Mouse (Mus musculus): ENCODE data around the gene Gm28038. TPM values are rescaled to one million over a fixed set of nuclear protein-coding genes. Genes with fewer than 3 reads are reported as not detected.
A peak's percentile ranks its signal among the peaks of the same experiment; 100 is the strongest.

Gm28038 gene
- not detected in 2 replicates for polyA plus RNA-seq (2015; fragmentation: Nextera tagmentation; extraction: Ambion mirVana)

GRCm38 (mm10) chr2:30280743-30281142 lies at the start of gene Gm28038:
Gene Gm28038 (plus strand): TSS chr2:30281043.
- Histone ChIP-seq H3K27me3 (replicated peaks) (no peaks in the 10 kb centered on the region), H3K36me3 (no peaks in the 10 kb centered on the region), H3K4me1 (peaks cover 11% of the 10 kb centered on the region), H3K4me2 (no peak within 1 kb of the TSS), H3K27ac (no peak within 1 kb of the TSS), H3K9ac (no peak within 1 kb of the TSS), H3K9me3 (no peaks in the 10 kb centered on the region), H3K4me3 (replicated peaks) (no peak within 1 kb of the TSS)
- ATAC-seq (ENCODE audit: insufficient read depth, low FRiP score, low read depth) = no peak
- 88% methylated on average over 11 of the region's 11 CpGs for WGBS

- H3K27me3 ChIP-seq (replicated peaks) = no peaks in the 10 kb centered on the region
- 0 out of 2 replicates have a peak, but pooled peaks cover 4% of the 10 kb centered on the region for H3K9me3 ChIP-seq
- no peak overlapping the region for H3K4me3 ChIP-seq (replicated peaks)
- ATAC-seq (ENCODE audit: insufficient read depth, low FRiP score, low read depth) = no peak
- peaks cover 23% of the 10 kb centered on the region for H3K4me1 ChIP-seq
- H3K27ac ChIP-seq = no peak overlapping the region
- H3K36me3 ChIP-seq = peaks cover 7% of the 10 kb centered on the region
- WGBS = 81% methylated on average over 5 of the region's 5 CpGs
- no peak overlapping the region for H3K9ac ChIP-seq
- no peak overlapping the region for H3K4me2 ChIP-seq
Observed at GRCm38 (mm10) chr2:30235593-30235992, 45.2 kb upstream of the Gm28038 start.

GRCm38 (mm10) chr2:30236426-30237198 lies 44.2 kb upstream of the Gm28038 start:
- peak overlapping the region; percentile 88 for H3K4me3 ChIP-seq (replicated peaks)
- no peaks in the 10 kb centered on the region for H3K9me3 ChIP-seq
- H3K36me3 ChIP-seq = peaks cover 18% of the 10 kb centered on the region
- no peak for ATAC-seq (ENCODE audit: insufficient read depth, low FRiP score, low read depth)
- H3K4me1 ChIP-seq = peaks cover 23% of the 10 kb centered on the region
- peak overlapping the region; percentile 66 for H3K9ac ChIP-seq
- peak overlapping the region; percentile 82 for H3K27ac ChIP-seq
- 2% methylated on average over 18 of the region's 18 CpGs for WGBS
- H3K27me3 ChIP-seq (replicated peaks) = no peaks in the 10 kb centered on the region
- peak overlapping the region; percentile 84 for H3K4me2 ChIP-seq

- Histone ChIP-seq H3K9me3 (no peaks in the 10 kb centered on the region), H3K4me3 (replicated peaks) (peak within 1 kb of the TSS; percentile 88), H3K4me2 (peak within 1 kb of the TSS; percentile 84), H3K9ac (peak within 1 kb of the TSS; percentile 72), H3K27me3 (replicated peaks) (no peaks in the 10 kb centered on the region), H3K27ac (peak within 1 kb of the TSS; percentile 93), H3K36me3 (peaks cover 19% of the 10 kb centered on the region), H3K4me1 (peaks cover 23% of the 10 kb centered on the region)
- WGBS = under 1% methylated on average over 61 of the region's 67 CpGs
- ATAC-seq (ENCODE audit: insufficient read depth, low FRiP score, low read depth) = peak; percentile 96
Observed at GRCm38 (mm10) chr2:30237199-30237880, 43.5 kb upstream of the Gm28038 start, which contains the start of gene Lrrc8a. Gene Lrrc8a (plus strand): TSS chr2:30237715.

- peak overlapping the region; percentile 88 for H3K4me3 ChIP-seq (replicated peaks)
- H3K9ac ChIP-seq = peak overlapping the region; percentile 72
- ATAC-seq (ENCODE audit: insufficient read depth, low FRiP score, low read depth) = peak; percentile 84
- peaks cover 19% of the 10 kb centered on the region for H3K36me3 ChIP-seq
- no peaks in the 10 kb centered on the region for H3K27me3 ChIP-seq (replicated peaks)
- peak overlapping the region; percentile 93 for H3K27ac ChIP-seq
- peak overlapping the region; percentile 71 for H3K4me2 ChIP-seq
- H3K4me1 ChIP-seq = peaks cover 23% of the 10 kb centered on the region
- 0% methylated on average over 27 of the region's 42 CpGs for WGBS
- H3K9me3 ChIP-seq = no peaks in the 10 kb centered on the region
Observed at GRCm38 (mm10) chr2:30237881-30238280, 43.0 kb upstream of the Gm28038 start.

GRCm38 (mm10) chr2:30238906-30239465 lies 41.9 kb upstream of the Gm28038 start:
- H3K36me3 ChIP-seq = peaks cover 19% of the 10 kb centered on the region
- 62% methylated on average over 3 of the region's 3 CpGs for WGBS
- peak overlapping the region; percentile 88 for H3K4me3 ChIP-seq (replicated peaks)
- no peaks in the 10 kb centered on the region for H3K9me3 ChIP-seq
- peak overlapping the region; percentile 71 for H3K4me2 ChIP-seq
- ATAC-seq (ENCODE audit: insufficient read depth, low FRiP score, low read depth) = no peak
- peak overlapping the region; percentile 93; the same call in 1 of the 2 replicates for H3K27ac ChIP-seq
- H3K9ac ChIP-seq = no peak overlapping the region
- H3K27me3 ChIP-seq (replicated peaks) = no peaks in the 10 kb centered on the region
- peaks cover 23% of the 10 kb centered on the region for H3K4me1 ChIP-seq

GRCm38 (mm10) chr2:30239777-30240176 lies 41.1 kb upstream of the Gm28038 start:
- Histone ChIP-seq H3K4me3 (replicated peaks) (no peak overlapping the region), H3K4me1 (peaks cover 29% of the 10 kb centered on the region), H3K9ac (no peak overlapping the region), H3K36me3 (peaks cover 19% of the 10 kb centered on the region), H3K4me2 (peak overlapping the region; percentile 71; the same call in 1 of the 2 replicates), H3K9me3 (no peaks in the 10 kb centered on the region), H3K27ac (peak overlapping the region; percentile 93; the same call in 1 of the 2 replicates), H3K27me3 (replicated peaks) (no peaks in the 10 kb centered on the region)
- WGBS = 65% methylated on average over 4 of the region's 4 CpGs
- no peak for ATAC-seq (ENCODE audit: insufficient read depth, low FRiP score, low read depth)

GRCm38 (mm10) chr2:30240267-30240666 lies 40.6 kb upstream of the Gm28038 start, which contains the start of gene Gm28035:
Gene Gm28035 (plus strand): TSS chr2:30240567.
- peak within 1 kb of the TSS; percentile 71; the same call in 1 of the 2 replicates for H3K4me2 ChIP-seq
- no peak within 1 kb of the TSS for H3K4me3 ChIP-seq (replicated peaks)
- ATAC-seq (ENCODE audit: insufficient read depth, low FRiP score, low read depth) = no peak
- no peaks in the 10 kb centered on the region for H3K27me3 ChIP-seq (replicated peaks)
- H3K9ac ChIP-seq = no peak within 1 kb of the TSS
- peak within 1 kb of the TSS; percentile 93; the same call in 1 of the 2 replicates for H3K27ac ChIP-seq
- 71% methylated on average over 2 of the region's 2 CpGs for WGBS
- peaks cover 32% of the 10 kb centered on the region for H3K4me1 ChIP-seq
- peaks cover 19% of the 10 kb centered on the region for H3K36me3 ChIP-seq
- H3K9me3 ChIP-seq = no peaks in the 10 kb centered on the region

GRCm38 (mm10) chr2:30242509-30242908 lies 38.3 kb upstream of the Gm28038 start:
- Histone ChIP-seq H3K4me1 (peaks cover 24% of the 10 kb centered on the region), H3K27ac (peak overlapping the region; percentile 44; the same call in 1 of the 2 replicates)

GRCm38 (mm10) chr2:30243391-30243790 lies 37.5 kb upstream of the Gm28038 start:
- Histone ChIP-seq H3K9me3 (no peaks in the 10 kb centered on the region), H3K4me2 (no peak overlapping the region), H3K4me3 (replicated peaks) (no peak overlapping the region), H3K27ac (no peak overlapping the region), H3K9ac (no peak overlapping the region), H3K27me3 (replicated peaks) (no peaks in the 10 kb centered on the region), H3K36me3 (peaks cover 24% of the 10 kb centered on the region), H3K4me1 (peaks cover 24% of the 10 kb centered on the region)
- 84% methylated on average over 4 of the region's 4 CpGs for WGBS
- no peak for ATAC-seq (ENCODE audit: insufficient read depth, low FRiP score, low read depth)

More at GRCm38 (mm10) chr2:30242509-30242908, 38.3 kb upstream of the Gm28038 start:
- no peak overlapping the region for H3K4me2 ChIP-seq
- no peak overlapping the region for H3K9ac ChIP-seq
- no peaks in the 10 kb centered on the region for H3K27me3 ChIP-seq (replicated peaks)
- H3K36me3 ChIP-seq = peaks cover 19% of the 10 kb centered on the region
- no peak for ATAC-seq (ENCODE audit: insufficient read depth, low FRiP score, low read depth)
- H3K4me3 ChIP-seq (replicated peaks) = no peak overlapping the region
- H3K9me3 ChIP-seq = no peaks in the 10 kb centered on the region
- 49% methylated on average over 4 of the region's 4 CpGs for WGBS

- Histone ChIP-seq H3K4me1 (peaks cover 12% of the 10 kb centered on the region; the same call in 1 of the 2 replicates), H3K27ac (peak overlapping the region; percentile 75), H3K9ac (no peak overlapping the region), H3K4me3 (replicated peaks) (no peak overlapping the region), H3K4me2 (peak overlapping the region; percentile 5; the same call in 1 of the 2 replicates), H3K27me3 (replicated peaks) (no peaks in the 10 kb centered on the region), H3K9me3 (no peaks in the 10 kb centered on the region), H3K36me3 (peaks cover 34% of the 10 kb centered on the region)
- ATAC-seq (ENCODE audit: insufficient read depth, low FRiP score, low read depth) = peak; percentile 48
- WGBS = 54% methylated on average over 7 of the region's 7 CpGs
Observed at GRCm38 (mm10) chr2:30244595-30245178, 36.2 kb upstream of the Gm28038 start.
